Mouse (Mus musculus) left cerebral cortex, postnatal 36 days (tissue): Measurements from ENCODE around the gene Ndrg2. TPM values are rescaled to one million over a fixed set of nuclear protein-coding genes. Genes with fewer than 3 reads are reported as not detected.
"Not testable (repeated sequence)": the region's sequence is repeated elsewhere in the genome, so short reads cannot be mapped to it uniquely, and the experiment has no call there.

ENCODE experiments used
- DNase-seq, 2 experiments: peaks; one replicate each; pipeline ENCODE4 v3.0.0; 2021 to 2022; ENCODE audit warnings: low spot score in 2 of 2, mixed read lengths in 1 of 2
- intact Hi-C: fragments of 180-260 bp; cut with DNase I; formaldehyde crosslinking; loops from one replicate; pipeline ENCODE4 v1.15.1; 2025
- total RNA-seq, 2 experiments: library from RNA; stranded (reverse); gene quantifications; 2 replicates each; pipeline ENCODE4 v1.2.3; 2021

Gene Ndrg2
- total RNA-seq = 100 to 1,000 TPM; 753 to 795 TPM

DNA sequence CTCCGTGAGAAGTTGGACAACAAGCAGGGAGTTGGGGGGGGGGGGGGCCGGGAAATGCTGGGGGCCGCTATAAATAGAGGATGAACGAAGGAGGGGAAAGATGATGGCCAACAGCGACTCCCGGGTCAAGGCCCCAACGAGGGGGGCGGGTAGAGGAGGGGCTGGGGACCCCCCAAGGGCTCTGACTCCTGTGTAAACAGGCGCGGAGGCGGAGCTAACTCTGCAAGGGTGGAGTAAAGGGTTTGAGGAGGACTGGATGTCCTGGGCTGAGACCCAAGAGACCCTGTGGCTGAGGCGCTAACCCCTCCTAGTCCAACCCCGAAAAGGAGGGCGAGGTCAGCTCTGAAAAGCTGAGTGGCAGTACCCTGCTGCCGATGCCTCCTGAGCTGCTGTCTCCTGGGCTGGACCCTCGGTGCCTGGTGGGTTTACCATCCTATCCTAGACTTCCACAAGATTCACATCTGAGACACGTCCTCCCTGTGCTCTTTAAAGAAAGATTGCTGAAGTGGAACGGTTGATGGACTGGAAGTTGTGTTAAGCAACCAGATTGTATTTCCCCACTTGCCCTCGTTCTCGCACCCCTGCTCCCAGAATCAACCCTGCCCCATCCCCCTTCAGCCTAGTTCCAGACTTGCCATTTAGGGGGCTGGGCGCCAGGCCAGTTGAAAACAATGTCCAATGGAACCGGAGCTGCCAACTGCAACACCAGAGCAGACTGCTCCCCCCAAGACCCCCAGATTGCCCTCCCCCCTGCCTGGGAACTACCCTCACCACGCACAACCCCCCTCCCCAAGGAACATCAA lies at the start of gene Ndrg2:
Gene Ndrg2, minus strand, starts transcription at position 199 of the 803 bp plus-strand sequence.
- peak; percentile 60 to 67 for DNase-seq
- intact Hi-C loops = loop anchor here (5.0 kb wide), 1 partner anchor 98 kb away; no protein-coding TSS in a partner anchor

DNA sequence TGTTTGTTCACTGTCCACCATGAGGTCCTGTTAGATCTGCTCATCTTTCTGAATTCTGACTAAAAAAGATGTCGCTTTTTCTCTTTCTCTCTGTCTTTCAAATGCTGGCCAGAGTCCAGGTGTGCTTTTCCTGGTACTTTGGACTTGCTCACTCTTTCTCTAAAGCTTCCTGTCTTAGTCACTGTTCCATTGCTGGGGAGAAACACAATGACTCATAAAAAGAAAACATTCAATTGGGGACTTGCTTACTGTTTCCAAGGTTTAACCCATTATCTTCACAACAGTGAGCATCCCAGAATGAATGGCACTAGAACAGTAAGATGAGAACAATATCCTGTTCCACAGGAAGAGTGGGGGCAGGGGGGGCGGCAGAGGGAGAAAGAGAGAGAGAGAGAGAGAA lies 46.4 kb upstream of the Ndrg2 start:
- intact Hi-C loops = no loop called here
- no peak for DNase-seq

DNA sequence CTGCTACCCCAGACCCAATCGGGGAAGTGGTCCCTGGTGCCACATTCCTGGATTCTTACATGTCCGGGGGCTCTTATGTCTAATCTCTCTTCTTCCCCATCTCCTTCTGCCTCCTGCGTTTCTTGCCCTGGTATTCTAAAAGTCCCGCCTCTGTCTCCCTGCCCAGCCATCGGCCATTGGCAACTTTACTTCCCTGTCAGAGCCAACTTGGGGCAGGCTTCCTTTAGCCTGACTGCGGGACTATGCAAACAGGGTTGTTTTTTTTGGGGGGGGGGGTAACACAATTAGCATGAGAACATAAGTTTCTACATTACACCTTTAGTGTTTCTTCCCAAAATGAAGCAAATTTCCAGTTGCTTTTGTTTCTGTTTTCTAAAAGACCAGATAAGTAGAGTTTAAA lies 29.4 kb upstream of the Ndrg2 start:
- intact Hi-C loops = no loop called here
- no peak for DNase-seq

DNA sequence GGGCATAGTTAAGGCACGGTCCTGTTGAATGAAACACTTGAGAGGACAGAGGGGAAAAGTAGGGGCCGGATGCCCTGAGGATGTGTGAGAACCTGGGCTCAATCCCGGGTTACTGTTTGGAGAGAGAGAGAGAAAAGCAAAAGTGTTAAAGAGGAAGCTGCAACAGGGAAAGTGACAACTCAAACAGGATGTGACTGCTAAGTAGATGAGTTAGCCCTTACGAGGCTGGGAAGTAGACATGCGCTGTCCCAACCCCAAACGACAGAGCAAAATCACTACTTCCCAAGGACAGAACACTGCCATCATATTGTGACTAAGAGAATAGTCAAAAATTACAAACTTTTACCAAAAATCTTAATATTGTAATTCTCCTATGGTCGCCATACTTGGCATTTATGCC lies 28.3 kb upstream of the Ndrg2 start:
- intact Hi-C loops = no loop called here
- no peak for DNase-seq

DNA sequence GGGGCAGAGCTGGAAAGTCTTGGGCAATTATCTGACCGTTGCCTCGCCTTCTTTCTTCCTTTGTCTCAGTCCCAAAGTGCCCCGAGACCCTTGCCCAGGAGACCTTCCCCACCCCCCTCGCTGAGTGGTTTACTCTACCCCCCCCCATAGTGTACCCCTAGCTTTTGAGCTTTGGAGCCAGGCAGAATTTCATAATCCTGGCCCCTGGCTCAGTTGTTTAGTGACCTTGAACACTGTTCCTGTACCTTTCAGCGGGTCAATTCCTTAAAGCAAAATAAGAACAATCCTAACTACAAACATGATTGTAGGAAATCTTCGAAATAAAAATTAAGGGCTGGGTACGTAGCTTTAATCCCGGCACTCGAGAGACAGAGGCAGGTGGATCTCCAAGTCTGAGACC lies 27.6 kb upstream of the Ndrg2 start:
- intact Hi-C loops = no loop called here
- no peak for DNase-seq

DNA sequence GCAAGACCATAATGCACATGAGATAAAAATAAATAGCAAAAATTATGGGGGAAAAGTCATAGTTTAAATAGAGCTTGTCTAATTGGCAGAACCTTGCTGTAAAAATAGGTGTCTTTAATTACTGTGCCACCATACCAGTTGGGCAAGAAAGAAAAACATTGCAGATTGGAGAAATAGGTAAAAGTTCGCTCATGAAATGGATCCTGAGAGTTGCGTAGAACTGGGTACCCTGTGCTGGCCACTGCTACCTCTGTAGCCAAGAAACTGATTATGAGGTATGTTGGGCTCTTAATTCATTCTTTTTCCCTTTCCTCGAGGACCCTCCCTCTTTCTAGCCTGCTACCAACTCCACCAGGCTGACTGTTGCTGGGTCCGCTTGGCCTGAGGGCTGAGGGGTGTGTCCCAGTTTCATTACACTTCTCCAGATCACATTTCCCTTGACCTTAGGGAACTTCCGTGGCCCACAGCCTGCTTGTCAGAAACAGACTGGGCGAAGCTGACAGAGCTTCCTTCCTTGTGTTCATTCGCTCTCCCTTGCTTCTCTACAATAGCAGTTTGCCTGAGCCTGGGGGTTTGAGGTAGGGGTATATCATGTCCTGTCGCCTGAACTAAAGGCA lies 27.1 kb upstream of the Ndrg2 start:
- no peak for DNase-seq
- intact Hi-C loops = no loop called here

DNA sequence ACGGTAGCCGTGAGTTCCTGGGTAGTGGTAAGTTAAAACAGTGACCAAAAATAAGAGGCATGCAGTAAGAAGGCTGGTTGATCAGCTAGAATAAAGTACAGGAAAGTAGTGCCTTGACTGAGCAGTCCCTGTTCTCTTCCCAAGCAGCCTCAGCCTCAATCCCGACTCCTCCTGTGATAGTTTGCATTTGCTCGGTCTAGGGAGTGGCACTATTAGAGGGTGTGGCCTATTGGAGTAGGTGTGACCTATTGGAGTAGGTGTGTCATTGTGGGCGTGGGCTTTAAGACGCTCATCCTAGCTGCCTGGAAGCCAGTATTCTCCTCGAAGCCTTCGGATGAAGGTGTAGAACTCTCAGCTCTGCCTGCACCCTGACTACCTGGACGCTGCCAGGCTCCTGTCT lies 25.0 kb upstream of the Ndrg2 start:
- no peak for DNase-seq
- intact Hi-C loops = no loop called here

DNA sequence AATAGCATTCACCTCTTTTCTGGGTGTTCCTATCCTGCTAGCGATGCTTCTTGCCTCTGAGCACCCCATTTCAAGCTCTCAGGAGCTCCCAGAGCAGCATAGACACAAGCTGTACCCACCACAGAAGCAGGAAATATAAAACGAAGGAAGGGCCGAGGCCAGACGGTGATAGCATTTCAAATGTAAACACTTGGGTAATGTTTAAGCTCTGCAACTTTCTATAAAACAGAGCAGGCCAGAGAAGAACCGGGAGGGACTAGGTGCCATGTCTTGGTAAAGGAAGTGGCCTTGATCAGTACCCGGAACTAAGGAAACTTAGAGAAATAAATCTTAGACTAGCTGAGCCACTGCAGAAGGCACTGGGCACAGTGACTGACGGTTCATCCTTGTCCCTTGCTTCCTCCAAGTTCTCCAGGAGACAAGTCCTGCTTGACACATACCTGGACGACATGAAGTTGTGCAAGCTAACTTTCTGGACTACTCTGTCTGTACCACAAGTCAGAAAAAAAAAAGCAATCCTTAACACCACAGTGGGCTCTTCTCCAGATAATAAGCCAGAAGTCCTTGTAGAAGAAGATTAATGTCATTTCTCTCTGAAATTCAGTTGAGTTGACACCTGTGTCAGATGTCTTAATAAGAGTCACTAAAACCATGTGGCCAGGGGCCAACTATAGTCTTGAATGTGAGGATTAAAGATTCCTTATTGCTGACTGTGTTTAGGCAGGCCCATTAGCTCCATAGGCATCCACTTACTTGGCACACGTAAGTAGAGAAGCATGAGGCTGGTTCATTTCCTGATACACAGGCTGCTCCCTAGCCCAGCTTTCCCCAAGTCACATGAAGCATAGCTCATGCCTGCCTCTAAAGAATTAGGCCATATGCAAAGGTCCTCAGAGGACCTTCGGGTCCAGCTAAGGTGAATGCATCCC lies 18.4 kb upstream of the Ndrg2 start:
- DNase-seq = no peak
- intact Hi-C loops = loop anchor here (5.0 kb wide), 2 partner anchors 55 to 90 kb away; partner anchors contain the start of gene Zfp219

DNA sequence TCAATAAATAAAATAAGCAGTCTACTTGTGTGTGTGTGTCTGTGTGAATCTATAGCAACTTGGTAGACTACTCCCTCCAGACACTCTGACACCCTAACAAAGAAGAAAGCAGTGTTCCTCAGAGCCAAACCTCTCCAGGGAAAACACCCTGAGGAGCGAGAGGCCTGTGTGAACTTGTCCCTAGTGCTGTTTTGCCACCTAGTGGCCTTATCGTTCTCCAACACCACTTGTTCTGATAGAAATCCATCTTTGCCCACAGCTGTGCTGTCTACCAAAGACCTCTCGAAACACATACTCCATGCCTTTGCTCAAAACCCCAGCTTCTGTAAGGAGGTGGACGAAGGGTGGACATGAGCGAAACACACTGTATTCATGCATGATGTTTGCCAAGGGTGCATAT lies 16.9 kb upstream of the Ndrg2 start:
- intact Hi-C loops = loop anchor here (2.0 to 5.0 kb wide), 3 partner anchors 28 to 91 kb away; partner anchors contain the start of gene Zfp219

DNA sequence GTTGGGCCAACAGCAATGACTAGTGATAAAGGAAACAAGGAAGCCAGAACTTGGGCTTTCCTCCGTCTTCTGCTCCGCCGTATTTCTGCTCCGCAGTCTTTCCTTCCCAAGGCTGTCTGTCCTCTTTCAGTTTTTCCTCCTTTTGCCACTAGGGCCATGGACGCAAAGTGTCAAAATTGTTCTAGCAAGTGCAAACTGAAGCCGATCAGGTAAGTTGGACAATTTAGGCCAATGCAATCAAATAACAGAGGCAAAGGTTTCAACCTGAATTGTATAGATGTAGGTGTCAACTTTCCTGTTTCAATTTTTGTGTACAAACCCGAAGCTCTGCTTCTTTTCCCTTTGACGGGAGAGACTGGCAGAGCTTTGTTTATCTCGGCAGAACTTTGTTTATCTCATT lies 16.0 kb upstream of the Ndrg2 start:
- intact Hi-C loops = loop anchor here (2.0 to 5.0 kb wide), 3 partner anchors 27 to 92 kb away; partner anchors contain the start of gene Zfp219
- no peak for DNase-seq

More for the DNA sequence above, 16.9 kb upstream of the Ndrg2 start:
- peak; percentile 45 to 55 for DNase-seq

DNA sequence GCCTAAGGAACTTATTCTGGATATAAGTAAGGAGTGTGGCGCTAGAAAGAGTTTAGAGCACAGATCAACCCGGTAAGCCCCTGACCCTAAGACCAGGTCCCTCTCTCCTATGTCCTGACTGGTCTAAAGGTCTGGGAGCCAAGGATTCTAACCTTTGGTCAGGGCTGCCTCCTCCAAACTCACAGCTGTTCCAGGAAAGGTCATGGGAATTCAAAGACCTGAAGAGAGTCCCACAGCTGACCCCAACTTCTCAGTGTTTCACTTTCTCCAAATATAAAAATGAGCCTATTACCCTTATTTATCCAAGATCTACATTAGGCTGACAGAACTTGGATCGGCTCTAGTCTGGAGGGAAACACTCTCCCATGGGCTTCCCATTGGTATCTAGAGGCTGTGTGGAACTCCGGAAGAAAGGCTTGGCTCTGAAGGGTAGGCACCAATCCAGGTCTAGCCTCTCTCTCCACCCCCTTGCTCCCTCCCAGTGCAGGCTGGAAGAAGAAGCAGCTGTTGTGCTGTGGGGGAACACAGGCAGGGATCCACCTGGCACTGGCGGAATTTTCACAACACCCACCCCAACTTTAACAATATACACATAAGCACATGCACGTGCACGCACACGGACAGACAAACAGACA lies 15.5 kb upstream of the Ndrg2 start:
- intact Hi-C loops = no loop called here
- DNase-seq = peak; percentile 66 to 75

DNA sequence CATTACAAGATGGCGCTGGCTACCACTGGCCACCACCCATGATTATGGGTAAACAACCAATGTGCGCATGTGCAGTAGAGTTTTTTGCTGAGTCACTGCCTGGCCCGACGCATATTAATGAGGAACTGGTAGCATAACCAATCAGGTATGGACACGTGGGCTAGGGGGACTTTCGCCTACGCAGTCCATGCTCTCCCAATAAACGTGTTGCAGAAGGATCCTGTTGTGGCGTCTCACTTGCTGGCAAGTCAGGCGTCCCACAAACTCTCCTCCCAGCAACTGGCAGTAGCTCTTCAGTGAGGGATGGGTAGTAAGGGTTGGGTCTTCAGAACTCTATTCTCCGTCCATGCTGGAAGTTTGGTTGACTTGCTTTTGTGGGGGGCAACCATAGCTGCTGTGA lies 13.0 kb upstream of the Ndrg2 start:
- intact Hi-C loops, DNase-seq: not testable (repeated sequence)

DNA sequence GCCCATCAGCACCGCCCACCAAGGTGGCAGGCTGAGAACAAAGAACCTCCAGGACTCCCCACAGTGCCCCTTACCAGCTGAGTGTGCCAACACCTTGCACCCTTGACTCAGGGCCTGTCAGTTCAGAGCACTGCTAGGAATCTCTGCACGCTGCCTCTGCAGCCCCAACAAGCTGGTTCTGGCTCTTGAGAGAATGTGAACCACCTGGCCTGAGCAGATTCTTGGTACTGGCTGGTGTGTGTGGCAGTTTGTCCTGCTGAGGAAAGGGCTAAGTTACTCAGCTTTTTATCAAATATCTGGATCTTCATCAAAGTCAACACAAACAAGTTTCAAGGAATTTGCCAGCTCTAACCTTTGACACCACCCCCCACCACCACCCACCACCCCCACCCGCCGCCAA lies 9.5 kb upstream of the Ndrg2 start:
- DNase-seq = no peak
- intact Hi-C loops = no loop called here

DNA sequence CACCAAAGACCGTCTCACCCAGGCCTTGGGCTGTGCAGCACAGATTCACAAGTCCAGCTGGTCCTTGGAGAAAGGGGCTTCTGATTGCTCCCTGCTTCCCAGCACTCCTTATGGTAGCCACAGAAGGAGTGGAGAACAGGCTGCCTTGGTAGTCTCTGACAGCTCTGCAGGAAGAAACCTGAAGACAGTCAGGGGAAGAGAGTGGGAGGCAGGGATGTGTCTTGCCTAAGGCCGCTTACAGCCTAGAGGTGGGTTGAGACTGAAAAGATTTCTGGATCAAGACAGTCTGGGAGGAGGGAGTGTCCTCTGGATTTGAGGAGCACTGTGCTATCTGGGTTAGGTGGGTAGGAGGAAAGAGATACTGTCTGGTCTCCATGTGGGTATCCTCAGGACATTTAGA lies 9.0 kb upstream of the Ndrg2 start:
- no peak for DNase-seq
- intact Hi-C loops = no loop called here

DNA sequence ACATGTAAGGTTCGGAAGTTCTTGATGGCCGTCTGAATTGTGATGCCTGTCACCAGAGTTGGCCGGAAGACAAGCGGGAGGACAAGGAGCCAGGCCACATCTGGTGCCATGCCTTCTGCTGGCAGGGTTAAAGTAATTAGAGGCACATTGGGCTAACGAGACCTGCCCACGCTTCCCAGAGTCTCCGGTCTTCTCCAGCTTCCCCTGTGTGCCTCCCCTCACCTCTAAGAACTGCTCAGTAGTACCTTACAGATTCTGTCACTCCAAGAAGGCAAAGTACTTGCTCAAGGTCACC lies 8.6 kb upstream of the Ndrg2 start, which contains the start of gene Rnase13:
Gene Rnase13, minus strand, starts transcription at position 203 of the 295 bp plus-strand sequence.
- no peak for DNase-seq
- intact Hi-C loops = no loop called here

DNA sequence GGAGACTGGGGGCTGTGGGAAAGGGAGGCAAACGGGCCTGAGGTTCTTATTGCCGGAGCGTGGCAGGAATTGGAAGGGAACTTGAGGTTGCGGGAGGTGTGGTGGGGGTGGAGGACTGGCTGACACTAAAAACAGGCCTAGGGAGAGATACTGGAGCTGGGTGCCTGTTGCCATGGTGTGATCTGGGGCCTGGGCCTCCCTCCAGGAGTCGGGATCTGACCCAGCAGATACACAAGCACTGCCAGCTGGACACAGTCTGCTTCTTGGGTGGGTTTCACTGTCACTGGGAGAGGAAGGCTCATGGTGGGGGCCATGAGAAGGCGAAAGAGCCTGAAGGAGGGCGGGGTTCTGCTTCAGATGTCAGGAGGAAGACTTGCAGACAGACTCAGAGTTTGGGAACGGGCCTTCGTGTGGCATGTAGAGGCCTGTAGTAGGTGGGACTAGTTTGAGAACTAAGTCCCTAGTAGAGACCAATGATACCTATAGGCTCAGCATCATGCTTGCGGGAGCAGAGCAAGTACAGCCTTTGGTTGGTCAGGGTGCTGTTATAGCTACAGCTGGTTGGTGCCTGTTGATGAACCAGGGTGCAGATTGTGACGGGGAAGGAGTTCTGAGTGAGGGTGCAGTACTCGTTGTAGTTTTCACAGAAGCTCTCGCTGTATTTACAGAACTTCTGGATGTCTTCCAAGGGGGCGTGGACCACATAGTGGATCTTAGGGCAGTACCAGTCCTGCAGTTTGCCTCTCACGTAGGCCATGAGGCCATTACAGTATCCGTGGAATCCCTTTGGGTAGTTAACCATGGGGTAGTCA lies 8.0 kb upstream of the Ndrg2 start:
- peak; percentile 44 to 54 for DNase-seq
- intact Hi-C loops = no loop called here

DNA sequence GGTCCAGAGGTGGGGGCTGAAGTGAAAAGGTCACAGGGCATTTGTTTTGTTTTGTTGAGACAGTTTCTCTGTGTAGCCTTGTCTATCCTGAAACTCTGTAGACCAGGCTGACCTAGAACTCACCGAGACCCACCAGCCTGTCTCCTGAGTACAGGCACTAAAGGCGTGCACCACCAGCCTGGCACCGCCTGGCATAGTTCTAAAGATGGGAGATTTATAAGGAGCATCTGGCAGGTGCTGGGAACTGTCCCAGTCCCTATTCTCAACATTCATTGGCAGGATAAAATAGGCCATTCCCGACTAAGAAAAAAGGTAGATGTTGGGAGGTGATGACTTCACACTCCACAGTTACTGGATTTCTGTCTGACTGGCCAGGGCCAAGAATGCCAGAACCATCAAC lies 5.0 kb upstream of the Ndrg2 start:
- intact Hi-C loops = no loop called here

DNA sequence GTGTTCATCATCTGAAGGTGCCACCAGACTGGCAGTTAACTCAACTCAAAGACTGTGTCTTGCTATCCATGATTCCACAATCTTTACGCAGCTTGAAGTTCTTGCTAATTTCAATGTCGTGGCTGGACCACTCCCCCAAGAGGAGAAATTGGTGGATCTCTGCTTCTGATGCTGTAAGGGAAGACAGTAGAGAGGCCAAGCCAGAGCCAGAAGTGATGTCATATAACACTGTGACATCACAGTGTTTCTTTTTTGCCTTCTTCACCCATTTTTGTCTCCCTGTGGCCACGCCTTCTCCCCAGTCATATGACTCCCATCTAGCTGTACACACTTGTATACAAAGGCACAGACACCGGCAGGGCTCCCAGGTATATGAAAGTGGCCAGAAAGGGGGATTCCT lies 4.2 kb upstream of the Ndrg2 start, which contains the start of gene Tppp2:
Gene Tppp2, plus strand, starts transcription at position 301 of the 400 bp plus-strand sequence.
- intact Hi-C loops = no loop called here
- no peak for DNase-seq

More for the DNA sequence above, 5.0 kb upstream of the Ndrg2 start:
- no peak for DNase-seq

DNA sequence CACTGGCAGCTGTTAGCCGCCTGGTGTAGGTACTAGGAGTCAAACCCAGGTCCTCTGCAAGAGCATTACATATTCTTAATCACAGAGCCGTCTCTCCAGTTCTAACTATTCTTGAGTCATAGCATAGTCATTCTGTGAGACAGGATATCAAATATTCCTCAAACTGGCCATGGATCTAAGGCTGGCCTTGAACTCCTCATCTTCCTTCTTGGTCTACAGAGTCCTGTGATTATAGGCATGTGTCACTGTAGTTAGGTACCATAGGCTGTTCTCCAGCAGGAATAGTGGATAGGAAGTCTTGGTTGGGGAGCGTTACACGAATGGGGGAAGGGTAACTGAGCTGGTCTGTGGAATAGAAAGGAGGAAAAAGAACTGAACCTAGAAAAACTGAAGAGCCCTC lies 2.6 kb upstream of the Ndrg2 start:
- intact Hi-C loops = no loop called here
- no peak for DNase-seq
